Mouse (Mus musculus): ENCODE results near the gene Ermn.
A peak's percentile ranks its signal among the peaks of the same experiment; 100 is the strongest.

The Ermn gene

GRCm38 (mm10) chr2:58052821-58053581, at the start of gene Ermn:
Ermn (minus strand) TSS chr2:58052864.
- no peak for DNase-seq (ENCODE audit: low read depth, low spot score)

GRCm38 (mm10) chr2:58094818-58095217, 42.2 kb upstream of the Ermn start:
- DNase-seq (ENCODE audit: low read depth, low spot score), result no peak

DNA sequence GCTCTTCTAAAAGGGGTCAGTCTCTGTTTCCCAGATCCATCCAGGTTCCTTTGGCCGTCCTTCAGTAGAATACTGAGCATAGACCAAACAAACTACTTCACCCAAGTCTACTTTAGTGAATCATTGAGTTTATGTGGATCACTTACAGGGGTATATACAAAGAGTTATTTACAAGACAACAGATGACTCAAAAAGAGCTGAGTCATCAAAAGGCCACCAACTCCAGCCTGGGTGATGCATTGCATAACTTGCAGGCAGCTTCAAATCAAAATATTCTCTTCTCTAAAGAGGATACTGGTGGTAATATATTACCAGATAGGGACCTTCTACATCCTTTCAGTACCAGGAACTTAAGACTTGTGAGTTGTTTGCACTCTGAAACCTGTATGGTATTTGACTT, 33.8 kb upstream of the Ermn start:
- no peak for DNase-seq (ENCODE audit: low read depth, low spot score)

DNA sequence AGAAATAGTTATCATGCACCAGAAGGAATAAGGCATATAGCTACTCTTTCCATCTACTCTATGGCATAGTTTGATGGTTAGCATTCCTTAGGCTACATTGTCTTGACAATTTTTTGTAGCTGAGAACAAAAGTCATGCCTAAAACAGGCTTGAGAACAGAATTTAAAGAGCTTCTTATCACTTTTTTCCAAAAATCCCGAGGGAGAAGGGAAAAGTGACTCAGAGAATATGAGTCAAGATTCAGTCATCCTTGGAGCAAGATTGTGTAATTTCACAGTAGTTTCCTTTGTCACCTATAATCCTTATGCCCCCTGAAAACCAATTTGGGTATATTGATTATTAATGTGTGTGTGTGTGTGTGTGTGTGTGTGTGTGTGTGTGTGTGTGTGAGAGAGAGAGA, 27.2 kb upstream of the Ermn start:
- DNase-seq (ENCODE audit: low read depth, low spot score), result no peak

DNA sequence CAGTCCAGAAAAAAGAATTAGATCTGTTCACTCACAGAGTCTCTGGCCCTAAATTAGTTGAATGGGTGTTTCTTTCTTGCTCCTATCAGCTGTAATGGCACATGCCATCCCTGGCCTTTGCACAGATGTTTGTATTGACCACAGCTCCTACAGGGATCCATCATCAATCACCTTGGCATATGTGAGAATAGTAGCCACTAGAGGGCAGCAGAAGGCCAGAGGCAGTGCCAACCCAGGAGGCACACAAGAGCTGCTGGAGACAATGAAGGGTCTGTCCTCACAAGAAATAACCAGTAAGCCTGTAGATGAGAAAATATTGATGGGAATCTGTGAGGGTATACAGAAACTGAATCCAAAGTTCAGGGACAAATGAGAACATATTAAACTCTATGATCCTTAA, 2.7 kb upstream of the Ermn start:
- DNase-seq (ENCODE audit: low read depth, low spot score), result no peak

DNA sequence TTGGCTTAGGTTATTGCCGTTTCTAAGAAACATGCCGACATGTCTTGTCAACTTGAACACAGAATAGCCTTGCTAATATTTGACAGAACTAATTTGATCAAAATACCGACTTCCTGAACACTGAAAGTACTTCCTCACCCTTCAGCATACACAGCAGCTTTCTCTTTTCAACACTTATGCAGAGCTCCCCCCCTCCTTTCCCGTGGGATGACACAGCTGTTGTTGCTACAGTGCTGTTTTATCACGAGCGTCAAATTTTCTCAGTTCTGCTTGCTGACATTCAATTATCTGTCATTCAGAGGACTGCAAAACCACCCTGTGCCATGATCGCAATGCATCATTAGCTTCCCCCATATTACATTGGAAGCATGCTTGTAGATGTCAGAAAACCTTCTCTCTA, 10.8 kb downstream of the Ermn start:
- DNase-seq (ENCODE audit: low read depth, low spot score), result peak; percentile 32

DNA sequence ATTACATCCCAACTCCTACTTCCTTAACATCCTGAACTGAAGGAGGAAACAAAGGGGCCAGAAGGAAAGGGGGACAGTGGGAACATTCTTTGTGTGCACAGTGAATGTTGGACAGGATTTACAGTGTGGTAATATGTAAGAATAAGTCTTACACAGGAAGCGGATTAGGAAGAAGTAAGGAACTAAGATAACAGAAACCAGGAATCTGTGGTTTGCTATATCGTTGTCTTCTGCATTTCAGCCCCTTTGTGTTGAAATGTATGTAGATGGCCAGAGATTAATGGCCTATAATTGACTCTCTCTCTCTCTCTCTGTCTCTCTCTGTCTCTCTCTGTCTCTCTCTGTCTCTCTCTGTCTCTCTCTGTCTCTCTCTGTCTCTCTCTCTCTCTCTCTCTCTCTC, 15.7 kb downstream of the Ermn start:
- no peak for DNase-seq (ENCODE audit: low read depth, low spot score)

GRCm38 (mm10) chr2:58035635-58036034, 17.0 kb downstream of the Ermn start:
- no peak for DNase-seq (ENCODE audit: low read depth, low spot score)

DNA sequence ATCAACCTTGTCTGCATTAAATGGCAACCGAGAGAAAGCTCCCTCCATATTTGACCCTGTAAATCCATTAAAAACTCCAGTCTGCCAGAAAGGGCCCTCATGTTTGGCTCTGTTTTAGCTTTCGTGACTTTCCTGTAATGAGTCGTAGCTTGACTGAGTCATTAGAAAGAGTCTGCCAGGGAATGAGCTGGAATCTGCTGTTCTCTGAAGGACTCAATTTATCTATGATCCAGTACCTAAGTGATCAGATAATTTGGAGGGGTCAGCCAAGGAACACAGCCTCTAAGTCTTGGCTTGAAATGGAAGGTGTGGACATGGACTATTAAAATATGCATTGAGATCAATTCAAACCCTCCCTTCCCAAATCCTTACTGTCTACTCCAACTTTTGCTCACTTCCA, 21.2 kb downstream of the Ermn start:
- no peak for DNase-seq (ENCODE audit: low read depth, low spot score)

- peak; percentile 74 for DNase-seq (ENCODE audit: low read depth, low spot score)
These were observed 23.3 kb downstream of the Ermn start for GRCm38 (mm10) chr2:58029404-58029803.

- no peak for DNase-seq (ENCODE audit: low read depth, low spot score)
These were observed 25.9 kb downstream of the Ermn start for GRCm38 (mm10) chr2:58026740-58027139.

DNA sequence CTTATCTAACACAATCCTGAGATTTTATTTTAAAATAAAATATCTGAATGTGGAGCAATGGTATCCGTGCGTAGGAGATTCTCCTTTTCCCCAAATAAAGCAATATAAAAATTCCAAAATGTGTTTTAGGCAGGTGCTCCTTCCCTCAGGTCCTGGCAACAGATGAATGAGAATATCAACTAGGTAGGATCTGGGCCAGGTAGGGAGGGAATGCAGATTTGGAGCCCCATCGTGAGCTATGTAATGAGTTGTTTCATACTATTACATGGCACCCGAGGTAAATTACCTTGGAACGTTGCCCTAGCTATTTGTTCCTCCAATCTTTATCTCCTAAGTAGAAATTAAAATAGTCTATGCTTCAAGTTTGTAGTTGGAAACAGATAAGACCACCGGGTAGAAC, 29.1 kb downstream of the Ermn start:
- DNase-seq (ENCODE audit: low read depth, low spot score), result no peak

DNA sequence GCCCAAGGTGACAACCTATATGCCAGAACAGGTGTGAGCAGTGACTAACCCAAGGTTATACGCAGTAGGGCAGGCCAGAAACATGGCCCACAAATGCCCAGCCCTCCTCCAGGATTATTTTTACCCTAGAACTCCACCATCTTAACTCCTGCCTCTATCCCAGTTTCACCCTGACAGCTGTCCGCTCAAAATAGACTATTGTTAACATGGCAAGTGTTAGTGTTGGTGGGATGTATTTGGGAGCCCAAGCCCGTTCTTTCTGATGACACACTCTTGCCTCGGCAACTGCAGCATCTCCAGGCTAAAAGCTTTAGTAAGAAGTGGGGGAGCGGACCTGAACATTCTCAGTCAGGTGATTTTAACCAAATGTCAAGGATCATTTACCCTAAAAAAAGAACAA, 45.6 kb downstream of the Ermn start:
- no peak for DNase-seq (ENCODE audit: low read depth, low spot score)

GRCm38 (mm10) chr2:58001497-58001896, 51.2 kb downstream of the Ermn start:
- DNase-seq (ENCODE audit: low read depth, low spot score), result no peak

DNA sequence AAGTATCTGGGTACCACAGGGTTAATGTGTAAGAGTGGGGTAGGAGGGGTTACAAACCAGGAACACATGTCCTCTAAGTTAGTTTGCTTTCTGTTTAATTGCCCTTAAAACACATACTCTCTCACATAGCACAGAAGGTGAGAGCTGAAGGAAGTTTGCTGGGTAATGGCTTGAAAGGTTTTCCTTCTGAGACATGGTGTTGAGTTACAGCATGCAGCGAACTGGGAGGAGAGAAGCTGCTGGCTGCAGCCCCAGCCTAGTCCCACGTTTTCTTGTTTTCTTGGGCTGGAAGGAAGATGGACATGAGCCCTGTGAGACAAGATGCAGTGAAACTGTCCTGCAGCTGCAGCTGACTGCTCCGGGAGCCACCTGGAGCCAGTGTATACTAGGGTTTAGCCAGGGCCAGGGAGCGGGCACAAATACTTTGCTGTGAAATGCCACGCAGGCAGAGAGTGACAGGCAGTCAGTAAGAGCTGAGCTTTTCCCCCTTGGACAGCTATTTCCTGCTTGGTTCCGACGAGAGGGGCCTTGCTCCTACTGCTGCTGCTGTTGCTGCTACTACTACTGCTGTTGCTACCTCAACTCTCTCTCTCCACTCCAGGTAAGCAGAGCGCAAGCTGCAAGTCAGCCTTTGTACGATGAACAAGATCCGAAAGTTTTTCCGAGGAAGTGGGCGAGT, 54.8 kb downstream of the Ermn start, which contains the start of gene Galnt5:
Gene Galnt5 (plus strand): TSS at position 133 of the 679 bp plus-strand sequence.
- no peak for DNase-seq (ENCODE audit: low read depth, low spot score)

Measured in brain, embryonic 18.5 days (tissue).